Mouse (Mus musculus): Measurements from ENCODE around the gene Gm20683.

DNA sequence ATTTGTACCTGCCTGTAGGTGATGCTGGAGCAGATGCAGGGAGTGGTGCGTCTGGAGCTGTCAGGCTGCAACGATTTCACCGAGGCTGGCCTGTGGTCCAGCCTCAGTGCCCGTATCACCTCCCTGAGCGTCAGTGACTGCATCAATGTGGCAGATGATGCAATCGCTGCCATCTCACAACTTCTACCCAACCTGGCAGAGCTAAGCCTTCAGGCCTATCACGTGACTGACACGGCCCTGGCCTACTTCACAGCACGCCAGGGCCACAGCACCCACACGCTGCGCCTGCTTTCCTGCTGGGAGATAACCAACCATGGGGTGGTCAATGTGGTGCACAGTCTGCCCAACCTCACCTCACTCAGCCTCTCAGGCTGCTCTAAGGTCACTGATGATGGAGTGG, 23.9 kb downstream of the Gm20683 start:
- TF ChIP-seq EP300 (IDR thresholded peaks at IDR 0.05; ENCODE audit: low read depth) (no peak), CTCF (IDR thresholded peaks at IDR 0.05; ENCODE audit: low read depth) (no peak)

Data from heart, postnatal 0 days (tissue).